Mouse (Mus musculus): ENCODE measurements at regions not wholly inside any gene's neighbourhood (a gene's known extent, or its start where the extent isn't known, plus 50 kb on each side); places are given as distances from the start of the nearest gene placed in this dataset.
A peak's percentile ranks its signal among the peaks of the same experiment; 100 is the strongest.

DNA sequence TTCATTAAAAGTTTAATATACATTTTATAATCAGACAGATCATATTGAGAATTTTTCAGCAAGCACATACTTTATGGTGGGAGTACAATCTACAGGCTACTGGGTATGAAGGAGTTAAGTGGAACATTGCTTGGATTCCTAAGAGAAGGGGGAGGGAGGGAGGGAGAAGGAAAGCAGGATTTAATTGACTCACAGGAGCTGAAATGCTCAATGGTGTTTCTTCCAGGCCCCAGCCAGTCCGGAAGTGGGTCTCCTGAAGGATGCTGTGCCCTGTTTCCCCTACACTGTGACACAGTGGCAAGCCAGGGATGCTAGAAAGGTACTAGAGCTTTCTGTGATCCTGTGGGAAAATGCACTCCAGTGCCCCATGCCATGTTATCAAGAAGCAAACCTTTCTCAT lies 621.0 kb upstream of the Cited2 start:
- no peak for DNase-seq

DNA sequence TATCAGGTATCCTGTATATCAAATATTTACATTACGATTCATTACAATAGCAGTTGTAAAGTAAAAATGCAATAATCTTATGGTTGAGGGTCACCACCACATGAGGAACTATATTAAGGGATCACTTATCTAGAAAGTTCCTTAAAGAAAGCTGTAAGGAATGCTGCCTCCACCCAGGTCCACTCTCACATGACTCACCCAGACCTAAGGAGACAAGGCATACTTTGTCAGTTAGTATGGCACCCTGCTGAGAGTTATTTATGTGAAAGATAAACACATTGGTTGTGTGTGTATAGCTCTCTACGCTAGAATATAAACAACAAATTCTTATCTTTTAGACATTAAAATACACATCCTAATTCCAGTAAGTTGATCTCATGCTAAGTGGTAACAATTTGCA lies 619.6 kb upstream of the Cited2 start:
- no peak for DNase-seq

- no peak for DNase-seq
Measured at GRCm38 (mm10) chr10:17106831-17107230, 616.2 kb upstream of the Cited2 start.

GRCm38 (mm10) chr10:17111071-17111470 lies 611.9 kb upstream of the Cited2 start:
- no peak for DNase-seq

DNA sequence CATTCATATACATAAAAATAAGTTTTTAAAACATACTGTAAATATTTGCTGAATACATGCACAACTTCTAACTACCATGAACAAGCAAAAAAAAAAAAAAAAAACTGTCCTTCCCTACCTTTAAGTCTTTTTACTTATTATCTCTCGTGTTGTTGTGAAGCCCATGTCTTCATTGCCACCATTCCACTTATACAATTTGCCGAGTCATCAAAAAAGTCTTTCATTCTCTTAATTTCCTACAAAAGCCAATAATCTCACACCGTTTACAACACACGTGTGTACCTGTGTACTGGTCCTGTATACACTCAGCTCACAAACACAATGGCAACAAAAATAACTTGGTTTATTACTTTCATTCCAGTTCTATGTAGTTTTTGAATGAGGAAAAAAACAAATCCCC lies 608.2 kb upstream of the Cited2 start:
- no peak for DNase-seq

- peak; percentile 78 for DNase-seq
Measured at GRCm38 (mm10) chr10:17129391-17130163, 593.4 kb upstream of the Cited2 start.

DNA sequence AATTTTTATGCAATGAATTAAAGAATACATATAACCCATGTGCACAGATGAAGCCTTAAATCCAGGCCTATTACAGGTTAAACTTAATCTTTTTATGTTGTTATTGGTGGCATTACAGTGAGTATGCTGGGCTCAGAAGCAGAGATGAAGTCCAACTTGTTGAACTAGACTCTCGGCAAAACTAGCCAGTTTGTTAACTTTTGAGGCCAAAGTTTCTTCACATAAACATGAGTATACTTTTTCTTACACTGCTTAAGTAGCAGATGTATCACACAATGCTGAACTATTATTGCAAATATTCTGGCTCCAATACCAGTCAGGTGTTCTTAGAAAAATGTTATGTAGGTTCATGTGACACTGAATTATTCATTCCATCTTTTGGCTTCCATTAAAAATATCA lies 592.4 kb upstream of the Cited2 start:
- no peak for DNase-seq

GRCm38 (mm10) chr10:17131763-17132162 lies 591.3 kb upstream of the Cited2 start:
- DNase-seq, result peak; percentile 87

DNA sequence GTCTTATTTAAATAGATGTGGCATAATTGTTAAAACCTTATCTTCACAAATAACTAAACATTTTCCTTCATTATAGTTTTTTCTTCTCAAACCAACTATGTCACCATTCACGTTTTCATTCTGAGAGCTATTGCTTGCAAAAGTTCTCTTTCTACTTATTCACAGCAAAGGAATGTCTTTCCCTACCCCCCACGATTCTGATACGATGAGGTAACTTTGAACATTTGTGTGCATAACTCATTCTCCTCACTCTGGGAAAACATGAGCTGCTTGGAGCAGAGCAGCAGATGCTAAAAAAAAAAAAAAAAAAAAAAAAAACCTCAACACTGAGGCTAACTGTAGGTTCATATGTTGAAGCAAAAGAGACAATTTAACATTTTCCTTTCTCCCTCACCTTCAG lies 547.6 kb upstream of the Cited2 start:
- no peak for DNase-seq

DNA sequence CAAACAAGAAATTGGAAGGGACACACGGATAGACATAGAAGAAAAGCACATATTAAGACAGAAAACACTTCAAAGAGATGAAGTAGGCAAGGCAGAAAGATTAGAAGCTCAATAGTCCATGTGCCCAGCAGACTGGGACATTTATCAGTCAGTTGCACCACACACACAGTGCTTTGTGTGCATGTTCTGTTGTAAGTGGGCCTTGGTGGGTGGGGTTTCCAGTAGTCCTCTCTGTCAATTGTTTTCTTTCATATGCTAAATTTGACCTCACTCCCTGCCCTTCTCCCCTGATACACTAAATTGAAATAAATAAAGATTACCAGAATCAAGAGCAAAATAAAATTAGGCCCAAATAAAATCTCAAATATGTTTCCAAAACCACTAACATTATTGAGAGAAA lies 546.0 kb upstream of the Cited2 start:
- peak; percentile 44 for DNase-seq

DNA sequence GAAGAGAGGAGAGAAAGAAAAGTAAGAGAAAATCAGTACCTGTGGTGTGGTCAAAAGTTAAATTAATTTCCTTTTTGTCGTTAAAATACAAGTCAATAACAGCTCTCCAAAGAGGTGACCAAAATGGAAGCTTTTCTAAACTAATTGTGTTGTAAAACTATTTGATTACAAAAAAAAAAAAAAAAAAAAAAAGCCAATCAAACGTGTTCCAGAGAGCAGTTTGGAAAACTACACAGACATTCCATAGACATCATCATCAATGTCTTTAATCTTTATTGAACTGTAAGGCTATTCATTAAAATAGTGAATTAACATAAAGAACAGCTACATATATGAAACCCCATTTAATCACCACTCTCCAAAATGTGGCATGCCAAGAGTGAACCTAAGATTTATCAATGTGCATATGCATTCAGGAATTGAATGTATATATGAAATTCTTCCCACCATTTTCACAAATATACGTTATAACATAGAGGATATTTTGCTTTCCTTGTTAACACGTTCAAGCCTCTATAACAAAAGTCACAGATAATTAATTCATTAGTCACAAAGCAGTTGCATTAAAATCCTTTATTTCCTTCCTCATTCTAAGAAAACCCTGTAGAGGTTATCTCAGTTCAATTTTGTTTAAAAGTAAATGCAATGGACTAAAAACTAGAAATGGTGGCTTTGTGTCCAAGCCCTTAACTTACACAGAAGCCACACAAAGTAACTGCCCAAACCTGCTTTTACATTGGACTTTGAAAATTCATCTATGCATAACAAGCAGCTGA lies 545.3 kb upstream of the Cited2 start:
- no peak for DNase-seq

- DNase-seq, result no peak
Measured at GRCm38 (mm10) chr10:17178627-17179026, 544.4 kb upstream of the Cited2 start.

GRCm38 (mm10) chr10:17184418-17184817 lies 538.6 kb upstream of the Cited2 start:
- DNase-seq, result no peak

GRCm38 (mm10) chr10:17196205-17196604 lies 526.8 kb upstream of the Cited2 start:
- DNase-seq, result no peak

DNA sequence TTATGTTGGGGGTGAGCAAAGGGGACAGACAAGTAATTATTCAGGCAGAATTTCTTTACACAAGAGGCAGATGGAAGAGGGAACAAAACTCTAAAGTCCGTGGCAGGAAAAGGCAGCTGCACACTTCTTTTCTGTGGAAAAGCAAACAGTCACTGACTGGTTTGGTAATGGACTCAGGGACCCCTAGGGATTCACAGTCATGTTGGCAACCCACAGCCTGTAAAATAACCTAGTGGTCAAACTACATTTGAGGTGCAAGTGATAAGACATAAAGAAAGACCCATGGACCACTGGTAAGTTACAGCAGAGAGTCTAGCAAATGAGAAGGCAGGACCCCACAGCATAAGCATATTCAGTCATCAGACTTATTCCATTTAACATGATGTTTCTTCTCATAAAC lies 526.4 kb upstream of the Cited2 start:
- DNase-seq, result no peak

- peak; percentile 86 for DNase-seq
Measured at GRCm38 (mm10) chr10:17200524-17201426, 522.2 kb upstream of the Cited2 start.

- DNase-seq, result peak; percentile 91
Measured at GRCm38 (mm10) chr10:17201427-17201745, 521.6 kb upstream of the Cited2 start.

- DNase-seq, result peak; percentile 88
Measured at GRCm38 (mm10) chr10:17202556-17203415, 520.2 kb upstream of the Cited2 start.

DNA sequence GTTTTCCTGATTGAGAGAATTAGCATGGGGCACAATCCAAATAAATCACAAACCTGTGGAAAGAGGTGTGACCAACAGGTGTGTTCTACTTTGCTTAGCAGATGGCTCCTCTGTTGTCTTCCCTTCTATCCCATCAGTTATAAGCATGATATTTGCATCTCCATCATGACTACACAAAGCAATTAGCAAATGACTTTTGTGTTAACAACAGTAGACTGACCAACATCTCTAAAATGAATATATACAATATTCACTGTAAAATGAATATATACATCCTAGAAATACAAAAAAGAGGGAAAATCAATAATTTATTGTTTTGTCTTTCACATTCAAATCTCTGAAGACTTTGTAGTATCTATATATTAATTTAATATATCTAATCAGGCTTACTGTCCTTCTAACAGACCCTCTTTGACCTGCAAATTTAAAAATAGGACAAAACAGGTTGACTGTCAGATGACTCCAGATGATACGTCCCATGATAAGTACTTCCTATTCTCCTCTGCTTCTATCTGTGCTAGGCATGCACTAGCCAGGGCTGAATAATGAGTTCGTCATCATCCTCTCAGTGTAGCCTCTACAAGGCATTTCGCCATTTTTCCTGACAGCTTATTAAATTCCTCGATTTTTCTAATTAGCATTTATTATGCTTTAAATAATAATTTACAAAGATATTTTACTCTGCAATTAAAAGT lies 519.5 kb upstream of the Cited2 start:
- DNase-seq, result peak; percentile 28

- DNase-seq, result no peak
Measured at GRCm38 (mm10) chr10:17204153-17204552, 518.9 kb upstream of the Cited2 start.

DNA sequence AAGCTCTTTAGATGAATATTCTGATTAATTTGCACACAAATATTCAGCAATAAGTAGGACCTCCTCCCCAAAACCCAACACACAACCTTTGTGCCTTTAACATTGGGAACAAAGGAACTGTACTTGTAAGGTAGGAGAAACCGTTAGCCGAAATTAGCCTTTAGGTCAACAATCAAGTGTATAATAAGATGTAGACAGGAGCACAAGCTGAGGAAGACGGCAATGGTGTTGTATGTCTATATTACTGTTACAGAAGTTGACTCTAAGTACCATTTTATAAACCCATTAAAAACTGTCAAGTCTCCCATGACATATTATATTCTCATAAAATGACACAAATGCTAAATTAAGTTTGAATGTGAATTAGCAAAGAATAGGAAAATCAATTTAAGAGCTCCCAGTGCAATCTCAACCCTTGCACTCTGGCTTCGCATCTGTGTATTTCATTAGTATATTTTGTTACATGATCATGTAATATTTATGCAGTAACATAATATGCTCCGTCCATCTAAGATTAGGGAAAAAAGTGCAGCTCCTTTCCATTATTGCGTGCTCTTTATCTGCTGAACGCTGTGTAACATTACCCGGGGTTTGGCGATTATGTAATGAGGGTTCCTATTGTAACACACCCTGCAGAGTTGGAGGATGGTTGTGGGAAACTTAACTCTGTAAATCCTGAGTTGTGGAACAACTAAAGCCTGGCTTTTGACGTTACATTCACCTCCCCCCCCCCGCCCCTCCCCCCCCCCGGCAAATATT lies 510.3 kb upstream of the Cited2 start:
- DNase-seq, result peak; percentile 92
